Mouse (Mus musculus) lung, adult 2 months (tissue): ENCODE data around the gene Tpcn1.

ENCODE experiments used
- CTCF ChIP-seq: fragments of 200-500 bp; IDR thresholded peaks from 2 replicates; pipeline ENCODE4 v1.5.1; 2011; ENCODE audit warnings: mild to moderate bottlenecking, low read length, control low read depth; ENCODE audit not compliant: insufficient read depth
- POLR2A ChIP-seq: fragments of 200-500 bp; IDR thresholded peaks from 2 replicates; pipeline ENCODE4 v1.6.1; 2011; ENCODE audit warnings: low read depth, mild to moderate bottlenecking, control low read depth, low read length, borderline replicate concordance; ENCODE audit errors: extremely low read depth

DNA sequence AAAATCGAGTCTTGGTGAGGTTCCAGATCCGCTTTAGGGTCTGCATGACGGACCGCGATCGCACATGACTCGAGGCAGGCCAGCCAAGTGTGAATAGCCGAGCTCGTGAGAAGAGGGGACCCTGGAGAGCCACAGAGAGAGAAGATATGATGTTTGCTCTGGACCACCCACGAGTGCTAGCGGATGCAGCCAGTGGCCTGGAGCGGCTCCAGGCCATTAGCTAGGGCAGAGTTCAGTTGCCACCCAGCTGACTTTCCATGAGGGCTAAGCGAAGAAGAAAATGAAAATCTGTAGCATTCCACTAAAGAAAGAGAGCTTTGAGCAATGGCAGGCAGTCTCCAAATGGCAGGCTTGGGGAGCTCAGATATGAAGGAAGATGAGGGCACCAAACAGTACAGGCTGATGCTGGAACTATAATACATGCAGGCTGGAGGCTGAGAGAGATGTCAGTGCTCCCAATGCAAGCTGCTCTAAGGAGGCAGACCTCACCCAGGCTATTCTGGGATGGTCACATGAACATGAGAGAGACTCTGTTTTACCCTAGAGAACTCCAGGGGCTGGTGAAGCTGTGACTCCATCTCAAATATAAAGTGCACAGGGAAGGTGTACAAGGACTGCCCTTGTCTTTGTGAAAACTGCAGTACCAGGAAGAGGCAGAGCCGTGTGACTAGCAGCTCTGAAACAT lies 17.3 kb downstream of the Tpcn1 start:
- no peak for TF ChIP-seq CTCF
- no peak for TF ChIP-seq POLR2A
